Mouse (Mus musculus) olfactory bulb, adult 2 months (tissue): ENCODE data around the gene Art4.

Experiments
- CTCF ChIP-seq: fragments of 200-500 bp; IDR thresholded peaks from 2 replicates; pipeline ENCODE4 v1.5.1; 2012; ENCODE audit warnings: low read depth, mild to moderate bottlenecking, low read length, moderate library complexity; ENCODE audit not compliant: insufficient read depth
- POLR2A ChIP-seq: fragments of 200-500 bp; IDR thresholded peaks from 2 replicates; pipeline ENCODE4 v1.6.1; 2012; ENCODE audit warnings: mild to moderate bottlenecking, low read depth, low read length, moderate library complexity; ENCODE audit not compliant: insufficient read depth

GRCm38 (mm10) chr6:136857186-136857872 lies at the start of gene Art4:
- TF ChIP-seq CTCF (no peak), POLR2A (no peak)
